ENCODE assay signal across 16 mouse cellular contexts in genomic region chr3:10974429-10974828, GRCm38 (mm10).
"Had no signal": no experiment of that assay in that cellular context is flagged by ENCODE, and none has a peak within 500 bp of the region (broad histone marks: within the 10 kb centered on the region; RNA-seq: fewer than 3 reads in every experiment).

No protein-coding gene starts in this region.

- DNase-seq: retina, postnatal 1 day; right cerebral cortex, adult 18-20 months; right cerebral cortex, postnatal 14 days; right cerebral cortex, postnatal 25 days; right cerebral cortex, postnatal 4 days; spleen, adult 18-20 months; thymus, adult 18-20 months; thymus, adult 2 months; thymus, postnatal 14 days; thymus, postnatal 25 days; thymus, postnatal 36 days; thymus, postnatal 4 days had no signal

- H3K27me3 ChIP-seq: neural tube, embryonic 13.5 days; neural tube, embryonic 15.5 days; stomach, embryonic 15.5 days had no signal

- H3K9me3 ChIP-seq: neural tube, embryonic 13.5 days; neural tube, embryonic 15.5 days; stomach, embryonic 15.5 days had no signal

- H3K4me3 ChIP-seq: neural tube, embryonic 13.5 days; neural tube, embryonic 15.5 days; stomach, embryonic 15.5 days had no signal

- H3K36me3 ChIP-seq: neural tube, embryonic 13.5 days; neural tube, embryonic 15.5 days; stomach, embryonic 15.5 days had no signal

- H3K9ac ChIP-seq: neural tube, embryonic 13.5 days; neural tube, embryonic 15.5 days; stomach, embryonic 15.5 days had no signal

- H3K4me2 ChIP-seq: neural tube, embryonic 13.5 days; neural tube, embryonic 15.5 days; stomach, embryonic 15.5 days had no signal

- H3K4me1 ChIP-seq: neural tube, embryonic 13.5 days; neural tube, embryonic 15.5 days; stomach, embryonic 15.5 days had no signal

- H3K27ac ChIP-seq: neural tube, embryonic 13.5 days; neural tube, embryonic 15.5 days; stomach, embryonic 15.5 days; stomach, postnatal 0 days had no signal
